Mouse (Mus musculus) cerebral cortex, adult 2 months (tissue): ENCODE measurements around the gene Rhox2b.

Experiments
- WGBS: fragments of 180-500 bp; shearing (Covaris S2); methylation state at CpG from one replicate; pipeline ENCODE4 v1.1.7; 2018; 5-methylcytosine and 5-hydroxymethylcytosine counted together

Rhox2b gene

DNA sequence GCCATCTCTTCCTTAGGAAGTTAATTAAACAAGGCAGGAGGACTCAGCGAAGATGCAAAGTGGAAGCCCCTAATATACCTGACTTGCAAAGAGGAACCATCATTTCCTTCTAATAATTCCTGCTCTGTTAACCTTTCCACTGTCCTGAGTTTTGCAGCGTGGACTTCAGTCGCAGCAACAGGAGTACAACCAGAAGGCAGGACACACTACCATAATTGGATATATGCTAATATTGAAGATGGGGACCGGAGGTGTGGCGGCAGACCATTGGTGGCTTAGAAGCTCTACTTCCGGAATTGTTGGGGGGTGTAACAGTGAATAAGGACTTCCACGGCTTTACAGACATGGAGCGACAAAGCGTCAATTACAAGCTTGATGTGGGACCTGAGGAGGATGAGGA is at the start of gene Rhox2b:
Gene Rhox2b (plus strand): TSS at position 301 of the 400 bp plus-strand sequence.
- no CpG with 5 or more reads among the region's 9 CpGs for WGBS

DNA sequence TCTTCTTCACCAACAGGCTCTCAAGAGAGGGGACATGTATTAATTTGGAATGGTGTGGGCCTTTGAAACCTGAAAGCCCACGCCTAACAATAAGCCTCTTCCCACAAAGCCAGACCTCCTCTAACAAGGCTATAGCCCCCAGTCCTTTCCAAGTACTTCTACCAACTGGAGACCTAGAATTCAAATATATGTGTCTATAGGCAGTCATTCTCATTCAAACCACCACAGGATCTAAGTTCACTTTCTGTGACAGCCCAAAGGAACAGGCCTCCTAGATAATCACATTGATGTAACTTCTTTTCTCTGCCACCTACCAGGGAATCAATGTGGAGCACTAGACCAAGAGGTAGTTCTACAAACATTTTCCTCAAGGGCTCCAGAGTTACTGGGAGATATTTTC is 32.1 kb upstream of the Rhox2b start, which contains the start of gene Rhox3a2:
Gene Rhox3a2 (plus strand): TSS at position 301 of the 400 bp plus-strand sequence.
- no CpG with 5 or more reads among the region's 1 CpGs for WGBS

GRCm38 (mm10) chrX:37390548-37390947 is 21.3 kb upstream of the Rhox2b start, which contains the start of gene Rhox4a2:
Rhox4a2 (plus strand) TSS chrX:37390848.
- WGBS = 94% methylated on average over 9 of the region's 16 CpGs

GRCm38 (mm10) chrX:37432194-37432593 is 20.3 kb downstream of the Rhox2b start, which contains the start of gene Rhox4b:
Rhox4b (plus strand) TSS chrX:37432494.
- 94% methylated on average over 15 of the region's 15 CpGs for WGBS

- 93% methylated on average over 7 of the region's 10 CpGs for WGBS
Measured at GRCm38 (mm10) chrX:37453380-37453779, 41.5 kb downstream of the Rhox2b start, which contains the start of gene Rhox2c. Rhox2c (plus strand) TSS chrX:37453680.

DNA sequence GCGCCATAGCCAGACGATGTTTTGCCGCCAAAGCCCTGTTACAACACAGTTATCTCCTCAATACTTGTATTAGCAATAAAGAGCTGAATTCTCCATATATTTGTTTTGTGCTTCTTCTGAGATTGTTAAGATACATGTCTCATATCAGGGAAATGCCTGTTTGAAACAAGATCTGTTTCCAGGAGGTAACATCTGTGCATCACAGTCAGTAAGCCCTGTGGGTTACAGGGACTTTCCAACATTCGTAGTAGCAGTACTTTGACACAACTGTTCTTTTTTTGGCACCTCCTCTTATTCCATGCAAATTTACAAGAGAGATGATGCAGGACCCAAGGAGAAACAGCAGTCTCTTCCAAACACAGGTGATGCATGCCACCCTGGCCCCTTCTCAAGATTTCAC is 46.4 kb downstream of the Rhox2b start, which contains the start of gene Rhox3c:
Gene Rhox3c (plus strand): TSS at position 301 of the 400 bp plus-strand sequence.
- 96% methylated on average over 3 of the region's 4 CpGs for WGBS
